Mouse (Mus musculus): ENCODE data around the gene Adcy5.

Adcy5 gene

GRCm38 (mm10) chr16:35308486-35309143 is 153.9 kb downstream of the Adcy5 start:
- DNase-seq (ENCODE audit: extremely low read depth, insufficient read length, low spot score): no peak

- DNase-seq (ENCODE audit: extremely low read depth, insufficient read length, low spot score): no peak
These were observed 155.0 kb downstream of the Adcy5 start for GRCm38 (mm10) chr16:35309634-35310033.

- no peak for DNase-seq (ENCODE audit: extremely low read depth, insufficient read length, low spot score)
These were observed 156.0 kb downstream of the Adcy5 start for GRCm38 (mm10) chr16:35310551-35311110.

- DNase-seq (ENCODE audit: extremely low read depth, insufficient read length, low spot score): no peak
These were observed 156.9 kb downstream of the Adcy5 start for GRCm38 (mm10) chr16:35311586-35311985.

- no peak for DNase-seq (ENCODE audit: extremely low read depth, insufficient read length, low spot score)
These were observed 160.8 kb downstream of the Adcy5 start for GRCm38 (mm10) chr16:35315496-35315895.

- DNase-seq (ENCODE audit: extremely low read depth, insufficient read length, low spot score): no peak
These were observed 162.2 kb downstream of the Adcy5 start for GRCm38 (mm10) chr16:35316856-35317264.

GRCm38 (mm10) chr16:35317460-35317859 is 162.8 kb downstream of the Adcy5 start:
- no peak for DNase-seq (ENCODE audit: extremely low read depth, insufficient read length, low spot score)

GRCm38 (mm10) chr16:35318397-35318796 is 163.7 kb downstream of the Adcy5 start:
- DNase-seq (ENCODE audit: extremely low read depth, insufficient read length, low spot score): no peak

- DNase-seq (ENCODE audit: extremely low read depth, insufficient read length, low spot score): peak; percentile 23
These were observed 164.7 kb downstream of the Adcy5 start for GRCm38 (mm10) chr16:35319335-35319734.

- no peak for DNase-seq (ENCODE audit: extremely low read depth, insufficient read length, low spot score)
These were observed 165.1 kb downstream of the Adcy5 start for GRCm38 (mm10) chr16:35319773-35320172.

- no peak for DNase-seq (ENCODE audit: extremely low read depth, insufficient read length, low spot score)
These were observed 175.8 kb downstream of the Adcy5 start for GRCm38 (mm10) chr16:35330451-35330850.
